Mouse (Mus musculus): ENCODE results near the gene Carmil2.

DNA sequence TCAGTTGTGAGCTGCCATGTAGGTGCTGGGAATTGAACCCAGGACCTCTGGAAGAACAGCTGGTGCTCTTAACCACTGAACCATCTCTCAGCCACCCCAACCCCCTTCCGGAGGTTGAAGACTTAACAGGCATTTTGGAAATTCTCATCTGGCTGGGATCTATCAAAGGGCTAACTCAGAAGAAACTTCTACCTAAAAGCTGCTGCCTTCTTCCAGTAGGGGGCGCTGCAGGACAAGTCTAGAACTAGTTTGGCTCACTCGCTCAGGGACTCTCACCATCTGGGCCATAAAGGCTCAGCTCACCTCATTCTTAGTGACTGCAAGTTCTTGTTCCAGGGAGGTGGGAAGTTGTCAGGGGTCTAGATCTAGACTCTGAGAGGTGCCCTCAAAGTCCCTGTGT lies 28.1 kb downstream of the Carmil2 start:
- TF ChIP-seq RAD21 (IDR thresholded peaks at IDR 0.05; ENCODE audit: low read depth, low read length) (peak; percentile 98), CTCF (IDR thresholded peaks at IDR 0.05 in 2 of 3, conservative IDR thresholded peaks at IDR 0.05 in 1 of 3; ENCODE audit: control insufficient read depth in 1 of 3, insufficient read depth in 1 of 3, low read depth in 2 of 3, low read length in 3 of 3, poor library complexity in 1 of 3, severe bottlenecking in 1 of 3) (peak; percentile 76 to 96 (median 93)), EP300 (IDR thresholded peaks at IDR 0.05; ENCODE audit: low read depth in 1 of 2, low read length in 2 of 2) (no peak), USF1 (IDR thresholded peaks at IDR 0.05; ENCODE audit: low read depth, low read length) (no peak), ELF1 (IDR thresholded peaks at IDR 0.05; ENCODE audit: low read depth, low read length) (no peak), POLR2A (IDR thresholded peaks at IDR 0.05; ENCODE audit: control insufficient read depth in 1 of 2, insufficient read depth in 1 of 2, low read depth in 1 of 2, low read length in 2 of 2, poor library complexity in 1 of 2) (no peak), GATA1 (IDR thresholded peaks at IDR 0.05; ENCODE audit: low read depth, low read length) (no peak), MYC (IDR thresholded peaks at IDR 0.05; ENCODE audit: low read depth, low read length) (0 out of 2 replicates have a peak, but pooled peaks have one; percentile 17), NRF1 (IDR thresholded peaks at IDR 0.05; ENCODE audit: insufficient read depth, low read depth, low read length, poor library complexity, severe bottlenecking) (no peak), ZKSCAN1 (IDR thresholded peaks at IDR 0.05; ENCODE audit: low read depth, low read length) (no peak)

Data from MEL (cell line).